Mouse (Mus musculus): ENCODE results near the gene Edrf1. TPM values are rescaled to one million over a fixed set of nuclear protein-coding genes. Genes with fewer than 3 reads are reported as not detected.

Gene Edrf1
- polyA plus RNA-seq, 1 experiment from 2014 or later, result 25.5 TPM

Other genes with a start within 250 kb of the Edrf1 start
- not detected in 2 replicates for gene Tex36, start 35.4 kb upstream of the Edrf1 start, polyA plus RNA-seq (2014; fragmentation: Nextera tagmentation; extraction: Ambion mirVana)
- 0.13 TPM in 1 of 2 replicates, not detected in the other for gene Mmp21, start 42.5 kb downstream of the Edrf1 start, polyA plus RNA-seq (2014; fragmentation: Nextera tagmentation; extraction: Ambion mirVana)
- gene Bccip, start 71.8 kb downstream of the Edrf1 start, polyA plus RNA-seq (2014; fragmentation: Nextera tagmentation; extraction: Ambion mirVana), result 160 and 162 TPM in 2 replicates
- gene Uros, start 72.5 kb downstream of the Edrf1 start, polyA plus RNA-seq (2014; fragmentation: Nextera tagmentation; extraction: Ambion mirVana), result 30.7 and 32.1 TPM in 2 replicates
- 0.20 and 0.36 TPM in 2 replicates for gene Fank1, start 139.3 kb downstream of the Edrf1 start, polyA plus RNA-seq (2014; fragmentation: Nextera tagmentation; extraction: Ambion mirVana)
- gene Dhx32, start 145.2 kb downstream of the Edrf1 start, polyA plus RNA-seq (2014; fragmentation: Nextera tagmentation; extraction: Ambion mirVana), result 33.4 and 36.6 TPM in 2 replicates

Data from stomach, embryonic 14.5 days (tissue).